Mouse (Mus musculus): Measurements from ENCODE around the gene Eif4e2.

- TF ChIP-seq CTCF (IDR thresholded peaks at IDR 0.05; ENCODE audit: insufficient read depth, low read length), result no peak
- no peak for TF ChIP-seq POLR2A (IDR thresholded peaks at IDR 0.05; ENCODE audit: borderline replicate concordance, extremely low read depth, low read depth, low read length)
These were observed 60.4 kb downstream of the Eif4e2 start for GRCm38 (mm10) chr1:87274134-87274533.
